Mouse (Mus musculus): ENCODE measurements around the gene Zfp27.

DNA sequence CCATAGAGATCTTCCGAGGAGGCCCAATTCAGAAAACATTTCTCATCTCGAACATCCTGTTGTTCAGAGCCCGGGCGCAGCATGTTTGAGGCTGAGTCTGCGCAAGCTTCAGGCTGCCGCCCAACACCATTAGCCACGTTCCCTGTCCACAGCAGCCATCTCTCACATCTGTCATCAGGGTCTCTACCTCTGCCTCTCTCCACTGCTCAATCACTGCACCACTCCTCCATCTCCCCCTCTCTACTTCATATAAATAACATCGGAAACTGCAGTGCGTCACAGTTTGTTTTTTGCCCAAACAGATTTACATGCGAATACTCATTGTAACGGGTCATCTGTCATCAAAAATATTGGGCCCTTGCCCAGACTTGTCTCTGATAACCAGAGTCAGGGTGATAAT, 34.7 kb upstream of the Zfp27 start:
- TF ChIP-seq EP300 (optimal IDR thresholded peaks at IDR 0.05) (no peak), CTCF (IDR thresholded peaks at IDR 0.05; ENCODE audit: low read depth) (no peak)
